Mouse (Mus musculus) layer of hippocampus, adult 2 months (tissue): ENCODE data around the gene 4430402I18Rik. TPM values are rescaled to one million over a fixed set of nuclear protein-coding genes. Genes with fewer than 3 reads are reported as not detected.

ENCODE experiments used
- DNase-seq, 2 experiments: peaks; one replicate each; pipeline ENCODE4 v3.0.0; 2022; ENCODE audit warnings: low spot score in 2 of 2
- H3K27ac ChIP-seq: fragments of 200-600 bp; 2 replicates; pipeline ENCODE4 v1.8.1; 2022
- H3K4me3 ChIP-seq: fragments of 200-600 bp; 2 replicates; pipeline ENCODE4 v1.8.1; 2022; ENCODE audit warnings: mild to moderate bottlenecking
- CTCF ChIP-seq: fragments of 200-600 bp; conservative IDR thresholded peaks from 2 replicates; pipeline ENCODE4 v1.8.1; 2022; ENCODE audit warnings: antibody characterized with exemption, mild to moderate bottlenecking, moderate library complexity
- total RNA-seq, 2 experiments: library from RNA; stranded (reverse); gene quantifications; 2 replicates each; pipeline ENCODE4 v1.2.3; 2021

The 4430402I18Rik gene
- total RNA-seq, 2 experiments from 2014 or later: 7.4 to 9.2 TPM

GRCm38 (mm10) chr19:28951251-28951650 lies 16.3 kb downstream of the 4430402I18Rik start:
- Histone ChIP-seq H3K4me3 (no peak overlapping the region), H3K27ac (no peak overlapping the region)
- TF ChIP-seq CTCF: no peak
- no peak for DNase-seq

- peak overlapping the region; percentile 54 for H3K27ac ChIP-seq
- no peak overlapping the region for H3K4me3 ChIP-seq
- TF ChIP-seq CTCF: no peak
- DNase-seq: no peak
Measured at GRCm38 (mm10) chr19:28947311-28947710, 20.3 kb downstream of the 4430402I18Rik start.

- H3K4me3 ChIP-seq: no peak overlapping the region
- DNase-seq: no peak
- TF ChIP-seq CTCF: no peak
- peak overlapping the region; percentile 77 for H3K27ac ChIP-seq
Measured at GRCm38 (mm10) chr19:28946782-28947181, 20.8 kb downstream of the 4430402I18Rik start.

- DNase-seq: no peak
- no peak overlapping the region for H3K4me3 ChIP-seq
- no peak overlapping the region for H3K27ac ChIP-seq
- TF ChIP-seq CTCF: no peak
Measured at GRCm38 (mm10) chr19:28941271-28941670, 26.3 kb downstream of the 4430402I18Rik start.

GRCm38 (mm10) chr19:28940135-28940874 lies 27.3 kb downstream of the 4430402I18Rik start:
- H3K4me3 ChIP-seq: no peak overlapping the region
- no peak for TF ChIP-seq CTCF
- no peak overlapping the region for H3K27ac ChIP-seq
- DNase-seq: no peak

- Histone ChIP-seq H3K4me3 (no peak overlapping the region), H3K27ac (no peak overlapping the region)
- DNase-seq: no peak
- TF ChIP-seq CTCF: no peak
Measured at GRCm38 (mm10) chr19:28934897-28935296, 32.7 kb downstream of the 4430402I18Rik start.

- no peak for DNase-seq
- no peak for TF ChIP-seq CTCF
- Histone ChIP-seq H3K27ac (no peak overlapping the region), H3K4me3 (no peak overlapping the region)
Measured at GRCm38 (mm10) chr19:28929034-28929433, 38.6 kb downstream of the 4430402I18Rik start.

GRCm38 (mm10) chr19:28927396-28927795 lies 40.2 kb downstream of the 4430402I18Rik start:
- no peak for DNase-seq
- H3K4me3 ChIP-seq: no peak overlapping the region
- no peak overlapping the region for H3K27ac ChIP-seq
- TF ChIP-seq CTCF: no peak

GRCm38 (mm10) chr19:28926366-28926765 lies 41.2 kb downstream of the 4430402I18Rik start:
- DNase-seq: no peak
- H3K27ac ChIP-seq: no peak overlapping the region
- H3K4me3 ChIP-seq: no peak overlapping the region
- no peak for TF ChIP-seq CTCF

GRCm38 (mm10) chr19:28917839-28918238 lies 49.8 kb downstream of the 4430402I18Rik start:
- Histone ChIP-seq H3K4me3 (no peak overlapping the region), H3K27ac (no peak overlapping the region)
- no peak for TF ChIP-seq CTCF
- no peak for DNase-seq

- DNase-seq: no peak
- no peak for TF ChIP-seq CTCF
- Histone ChIP-seq H3K27ac (0 out of 2 replicates have a peak overlapping the region, but pooled peaks have one; percentile 18), H3K4me3 (no peak overlapping the region)
Measured at GRCm38 (mm10) chr19:28916492-28916891, 51.1 kb downstream of the 4430402I18Rik start.

GRCm38 (mm10) chr19:28915602-28916250 lies 51.9 kb downstream of the 4430402I18Rik start:
- TF ChIP-seq CTCF: no peak
- Histone ChIP-seq H3K4me3 (no peak overlapping the region), H3K27ac (no peak overlapping the region)
- no peak for DNase-seq

- DNase-seq: no peak
- H3K27ac ChIP-seq: no peak overlapping the region
- no peak for TF ChIP-seq CTCF
- no peak overlapping the region for H3K4me3 ChIP-seq
Measured at GRCm38 (mm10) chr19:28914598-28914997, 53.0 kb downstream of the 4430402I18Rik start.

- Histone ChIP-seq H3K27ac (peak overlapping the region; percentile 62), H3K4me3 (no peak overlapping the region)
- DNase-seq: peak in 1 of 2 experiments; percentile 53
- TF ChIP-seq CTCF: no peak
Measured at GRCm38 (mm10) chr19:28908693-28909092, 58.9 kb downstream of the 4430402I18Rik start.
